Mouse (Mus musculus): ENCODE data around the gene Acad8. TPM values are rescaled to one million over a fixed set of nuclear protein-coding genes. Genes with fewer than 3 reads are reported as not detected.

Gene Acad8
- polyA plus RNA-seq, 1 experiment from 2014 or later: 19.3 TPM

GRCm38 (mm10) chr9:27005231-27005630 lies 5.9 kb upstream of the Acad8 start:
- Histone ChIP-seq H3K36me3 (replicated peaks; ENCODE audit: insufficient read depth, low read length) (peaks cover 56% of the 10 kb centered on the region), H3K4me3 (ENCODE audit: low read depth, low read length) (no peak overlapping the region), H3K4me2 (ENCODE audit: low read depth, low read length) (no peak overlapping the region), H3K27me3 (ENCODE audit: insufficient read depth, low read length) (no peaks in the 10 kb centered on the region), H3K4me1 (ENCODE audit: insufficient read depth) (peaks cover 8% of the 10 kb centered on the region), H3K27ac (ENCODE audit: low read depth) (no peak overlapping the region), H3K9me3 (ENCODE audit: low read length) (no peaks in the 10 kb centered on the region), H3K9ac (replicated peaks) (no peak overlapping the region)
- 84% methylated on average over 3 of the region's 3 CpGs for WGBS (ENCODE audit: insufficient replicate concordance)
- TF ChIP-seq CTCF (IDR thresholded peaks at IDR 0.05; ENCODE audit: low read depth): no peak
- no peak for TF ChIP-seq EP300 (IDR thresholded peaks at IDR 0.05; ENCODE audit: low read depth)
- DNase-seq (no peak), ATAC-seq (no peak)

DNA sequence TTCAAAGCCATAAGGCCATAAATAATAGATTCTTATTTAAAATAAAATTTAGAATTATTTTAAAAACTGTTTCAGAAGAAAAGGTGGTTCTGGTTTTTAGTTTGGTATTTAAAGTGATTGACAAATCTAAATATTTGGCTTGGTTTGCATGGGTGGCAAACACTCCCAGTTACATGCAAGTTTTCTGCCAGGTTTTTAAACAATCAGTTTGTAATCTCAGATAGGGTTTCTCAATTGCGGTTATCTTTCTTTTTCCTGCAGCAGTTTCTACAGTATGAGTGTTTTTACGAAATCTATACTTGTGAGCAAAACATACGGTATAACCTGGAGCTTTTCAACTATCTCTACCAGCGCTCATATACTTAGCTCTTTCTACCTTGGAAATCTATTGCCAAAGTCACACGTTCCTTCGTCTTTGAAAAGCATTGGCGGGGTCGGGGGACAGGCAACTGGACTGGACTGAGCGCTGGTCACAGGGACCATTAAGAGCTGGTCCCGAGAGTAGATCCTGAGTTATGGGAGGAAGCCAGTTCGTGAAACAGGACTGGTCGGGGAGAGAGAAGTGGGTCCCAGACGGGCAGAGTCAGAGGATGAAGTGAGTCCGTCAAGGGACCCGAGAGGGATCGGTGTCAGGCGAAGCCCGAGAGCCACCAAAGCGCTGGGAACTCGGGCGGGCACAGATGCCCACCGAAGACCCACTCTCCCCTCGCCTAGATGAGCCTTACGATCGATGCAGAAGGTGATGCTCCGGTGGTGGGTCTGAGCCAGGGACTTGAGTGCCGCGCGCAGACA lies 501 bp downstream of the Acad8 start:
- Histone ChIP-seq H3K36me3 (replicated peaks; ENCODE audit: insufficient read depth, low read length) (peaks cover 6% of the 10 kb centered on the region), H3K4me3 (ENCODE audit: low read depth, low read length) (peak overlapping the region; percentile 78), H3K4me2 (ENCODE audit: low read depth, low read length) (peak overlapping the region; percentile 98), H3K27ac (ENCODE audit: low read depth) (peak overlapping the region; percentile 81), H3K9ac (replicated peaks) (peak overlapping the region; percentile 82), H3K9me3 (ENCODE audit: low read length) (no peaks in the 10 kb centered on the region), H3K27me3 (ENCODE audit: insufficient read depth, low read length) (no peaks in the 10 kb centered on the region), H3K4me1 (ENCODE audit: insufficient read depth) (peaks cover 24% of the 10 kb centered on the region)
- WGBS (ENCODE audit: insufficient replicate concordance): under 1% methylated on average over 29 of the region's 29 CpGs
- DNase-seq (no peak), ATAC-seq (peak; percentile 47)
- TF ChIP-seq CTCF (IDR thresholded peaks at IDR 0.05; ENCODE audit: low read depth) (no peak), EP300 (IDR thresholded peaks at IDR 0.05; ENCODE audit: low read depth) (no peak)

DNA sequence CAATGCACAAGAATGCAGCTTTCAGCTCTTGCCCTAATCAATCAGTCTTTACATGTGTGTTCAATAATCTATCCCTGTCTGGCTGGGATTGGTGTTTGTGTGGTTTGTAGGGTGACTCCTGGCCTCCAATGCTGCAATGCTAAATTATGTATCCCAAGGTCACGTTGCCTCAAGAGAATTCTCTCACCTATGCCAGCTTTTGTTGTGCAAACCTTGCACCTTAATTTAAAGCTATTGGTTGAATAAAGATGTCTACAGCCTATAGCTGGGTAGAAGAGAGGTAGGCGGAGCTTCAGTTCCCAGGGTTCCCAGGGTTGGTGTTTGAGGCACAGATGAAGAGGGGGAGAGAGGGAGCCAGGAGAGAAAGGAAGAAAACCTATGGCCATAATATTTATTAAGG lies 1.9 kb downstream of the Acad8 start:
- H3K27ac ChIP-seq (ENCODE audit: low read depth): 0 out of 2 replicates have a peak overlapping the region, but pooled peaks have one; percentile 29
- H3K4me2 ChIP-seq (ENCODE audit: low read depth, low read length): peak overlapping the region; percentile 98; the same call in 1 of the 2 replicates
- 81% methylated on average over 2 of the region's 2 CpGs for WGBS (ENCODE audit: insufficient replicate concordance)
- H3K27me3 ChIP-seq (ENCODE audit: insufficient read depth, low read length): no peaks in the 10 kb centered on the region
- no peak overlapping the region for H3K4me3 ChIP-seq (ENCODE audit: low read depth, low read length)
- H3K36me3 ChIP-seq (replicated peaks; ENCODE audit: insufficient read depth, low read length): no peaks in the 10 kb centered on the region
- peaks cover 24% of the 10 kb centered on the region for H3K4me1 ChIP-seq (ENCODE audit: insufficient read depth)
- DNase-seq: no peak
- no peak for ATAC-seq
- TF ChIP-seq EP300 (IDR thresholded peaks at IDR 0.05; ENCODE audit: low read depth): no peak
- TF ChIP-seq CTCF (IDR thresholded peaks at IDR 0.05; ENCODE audit: low read depth): no peak
- no peak overlapping the region for H3K9ac ChIP-seq (replicated peaks)
- H3K9me3 ChIP-seq (ENCODE audit: low read length): no peaks in the 10 kb centered on the region

DNA sequence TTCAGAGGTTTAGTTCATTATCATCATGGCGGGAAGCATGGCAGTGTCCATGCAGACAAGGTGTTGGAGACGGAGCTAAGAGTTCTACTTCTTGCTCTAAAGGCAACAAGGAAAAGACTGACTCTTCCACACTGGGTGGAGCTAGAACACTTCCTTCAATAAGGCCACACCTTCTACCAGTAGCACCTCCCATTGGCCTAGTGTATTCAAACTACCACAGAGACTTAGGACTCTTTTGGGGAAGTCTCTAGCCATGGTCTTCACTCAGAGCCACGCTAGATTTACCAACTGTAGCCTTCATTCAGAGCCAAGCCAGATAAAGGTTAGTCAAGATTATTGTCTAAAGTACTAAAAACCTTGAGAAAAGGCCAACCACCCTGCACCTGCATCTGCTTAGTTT lies 2.3 kb downstream of the Acad8 start:
- DNase-seq: no peak
- Histone ChIP-seq H3K4me2 (ENCODE audit: low read depth, low read length) (no peak overlapping the region; the same call in 1 of the 2 replicates), H3K9ac (replicated peaks) (no peak overlapping the region), H3K4me1 (ENCODE audit: insufficient read depth) (peaks cover 24% of the 10 kb centered on the region), H3K9me3 (ENCODE audit: low read length) (no peaks in the 10 kb centered on the region), H3K36me3 (replicated peaks; ENCODE audit: insufficient read depth, low read length) (no peaks in the 10 kb centered on the region), H3K27me3 (ENCODE audit: insufficient read depth, low read length) (no peaks in the 10 kb centered on the region), H3K27ac (ENCODE audit: low read depth) (no peak overlapping the region), H3K4me3 (ENCODE audit: low read depth, low read length) (no peak overlapping the region)
- WGBS (ENCODE audit: insufficient replicate concordance): 72% methylated on average over 3 of the region's 3 CpGs
- TF ChIP-seq EP300 (IDR thresholded peaks at IDR 0.05; ENCODE audit: low read depth): no peak
- no peak for TF ChIP-seq CTCF (IDR thresholded peaks at IDR 0.05; ENCODE audit: low read depth)
- no peak for ATAC-seq

GRCm38 (mm10) chr9:26993900-26994299 lies 5.5 kb downstream of the Acad8 start:
- Histone ChIP-seq H3K4me3 (ENCODE audit: low read depth, low read length) (no peak overlapping the region), H3K9me3 (ENCODE audit: low read length) (no peaks in the 10 kb centered on the region), H3K9ac (replicated peaks) (no peak overlapping the region), H3K4me2 (ENCODE audit: low read depth, low read length) (no peak overlapping the region), H3K27me3 (ENCODE audit: insufficient read depth, low read length) (no peaks in the 10 kb centered on the region), H3K36me3 (replicated peaks; ENCODE audit: insufficient read depth, low read length) (peaks cover 23% of the 10 kb centered on the region), H3K4me1 (ENCODE audit: insufficient read depth) (peaks cover 11% of the 10 kb centered on the region), H3K27ac (ENCODE audit: low read depth) (no peak overlapping the region)
- 78% methylated on average over 3 of the region's 3 CpGs for WGBS (ENCODE audit: insufficient replicate concordance)
- no peak for DNase-seq
- no peak for ATAC-seq
- no peak for TF ChIP-seq EP300 (IDR thresholded peaks at IDR 0.05; ENCODE audit: low read depth)
- no peak for TF ChIP-seq CTCF (IDR thresholded peaks at IDR 0.05; ENCODE audit: low read depth)

- Histone ChIP-seq H3K4me1 (ENCODE audit: insufficient read depth) (peaks cover 9% of the 10 kb centered on the region), H3K4me3 (ENCODE audit: low read depth, low read length) (no peak overlapping the region), H3K27ac (ENCODE audit: low read depth) (no peak overlapping the region), H3K9ac (replicated peaks) (no peak overlapping the region), H3K27me3 (ENCODE audit: insufficient read depth, low read length) (no peaks in the 10 kb centered on the region), H3K9me3 (ENCODE audit: low read length) (no peaks in the 10 kb centered on the region), H3K4me2 (ENCODE audit: low read depth, low read length) (no peak overlapping the region), H3K36me3 (replicated peaks; ENCODE audit: insufficient read depth, low read length) (peaks cover 23% of the 10 kb centered on the region)
- ATAC-seq (no peak), DNase-seq (no peak)
- no peak for TF ChIP-seq EP300 (IDR thresholded peaks at IDR 0.05; ENCODE audit: low read depth)
- no peak for TF ChIP-seq CTCF (IDR thresholded peaks at IDR 0.05; ENCODE audit: low read depth)
- 88% methylated on average over 10 of the region's 10 CpGs for WGBS (ENCODE audit: insufficient replicate concordance)
These were observed 6.2 kb downstream of the Acad8 start for GRCm38 (mm10) chr9:26993118-26993517.

All from liver, postnatal 0 days (tissue).